Mouse (Mus musculus) fat pad, adult 2 months (tissue): ENCODE results near the gene Tectb.
"Not testable (repeated sequence)": the region's sequence is repeated elsewhere in the genome, so short reads cannot be mapped to it uniquely, and the experiment has no call there.

Experiments used
- DNase-seq: peaks from one replicate; pipeline ENCODE4 v3.0.0-alpha.2; 2011; ENCODE audit warnings: low read depth, low spot score; ENCODE audit errors: extremely low read depth

Gene Tectb

DNA sequence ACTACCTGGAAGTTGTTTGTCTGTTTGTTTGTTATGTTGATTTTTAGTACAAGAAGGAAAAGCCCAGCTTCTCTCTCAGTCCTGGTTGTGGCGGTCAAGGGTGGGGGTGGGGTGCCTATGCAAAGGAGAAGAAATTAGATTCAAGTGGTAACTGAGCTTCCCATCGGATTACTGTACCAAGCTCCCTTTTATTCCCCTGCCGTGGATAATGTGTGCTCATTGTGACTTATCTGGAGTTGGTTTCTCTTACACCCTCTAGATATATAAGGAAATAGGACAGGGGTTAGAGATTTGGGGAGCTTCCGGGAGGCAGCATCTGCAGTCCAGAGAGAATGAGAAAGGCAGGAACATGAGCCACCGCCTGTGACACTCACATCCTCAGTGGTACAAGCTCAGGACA, at the start of gene Tectb:
TSS of gene Tectb (plus strand) at position 301 of the 400 bp plus-strand sequence.
- no peak for DNase-seq

DNA sequence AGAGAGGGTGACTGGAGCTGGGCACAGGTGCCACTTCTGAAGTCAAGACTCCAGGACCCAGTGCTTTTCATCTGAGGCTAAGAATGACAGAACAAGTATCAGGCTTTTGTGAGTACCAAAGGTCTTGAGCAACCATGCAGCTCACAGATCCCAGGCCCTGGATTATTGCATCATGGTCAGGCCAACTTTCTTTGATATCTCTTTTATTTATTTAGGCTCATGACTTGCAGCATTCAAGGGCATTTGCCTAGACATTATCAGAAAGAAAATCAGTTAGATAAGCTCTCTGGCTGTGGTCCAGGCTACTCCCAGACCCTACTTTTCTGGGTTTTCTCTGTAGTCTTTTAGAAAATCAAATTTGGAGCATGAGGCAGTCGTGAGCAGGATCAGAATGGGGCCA, 48.8 kb upstream of the Tectb start:
- no peak for DNase-seq

DNA sequence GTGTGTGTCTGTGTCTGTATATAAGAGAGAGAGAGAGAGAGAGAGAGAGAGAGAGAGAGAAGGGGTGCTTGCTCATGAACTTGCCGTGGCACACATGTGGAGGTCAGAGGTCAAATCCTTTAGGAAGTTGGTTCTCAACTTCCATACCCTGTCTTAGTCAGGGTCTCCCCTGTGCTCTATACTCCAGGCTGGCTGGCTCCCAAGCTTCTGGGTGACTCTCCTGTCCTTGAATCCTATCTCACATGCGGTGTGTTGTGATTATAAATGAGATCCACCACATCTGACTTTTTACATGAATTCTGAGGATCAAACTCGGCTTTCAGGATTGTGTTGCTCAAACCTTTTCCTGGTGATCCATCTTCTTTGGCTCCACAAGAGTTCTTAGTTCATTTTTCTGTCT, 48.1 kb upstream of the Tectb start:
- no peak for DNase-seq

DNA sequence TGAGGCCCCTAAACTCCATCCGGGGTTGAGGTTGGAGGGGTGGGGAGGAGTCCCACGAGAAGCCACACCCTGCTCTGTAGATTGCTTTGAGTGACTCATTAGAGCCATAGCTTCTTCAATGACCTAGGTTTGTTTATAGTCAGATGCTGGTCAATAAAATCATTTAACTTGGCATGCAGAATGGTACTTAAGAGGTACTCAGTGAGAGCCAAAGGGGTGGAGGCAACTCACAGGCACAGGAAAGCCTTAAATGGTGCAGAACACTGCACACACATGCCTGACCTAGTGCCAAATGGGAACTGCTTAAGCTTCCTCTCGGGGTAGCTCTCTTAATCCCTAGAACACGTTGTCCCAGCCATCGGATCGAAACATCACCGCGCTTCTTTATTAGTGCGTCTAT, 46.0 kb upstream of the Tectb start:
- peak; percentile 92 for DNase-seq

DNA sequence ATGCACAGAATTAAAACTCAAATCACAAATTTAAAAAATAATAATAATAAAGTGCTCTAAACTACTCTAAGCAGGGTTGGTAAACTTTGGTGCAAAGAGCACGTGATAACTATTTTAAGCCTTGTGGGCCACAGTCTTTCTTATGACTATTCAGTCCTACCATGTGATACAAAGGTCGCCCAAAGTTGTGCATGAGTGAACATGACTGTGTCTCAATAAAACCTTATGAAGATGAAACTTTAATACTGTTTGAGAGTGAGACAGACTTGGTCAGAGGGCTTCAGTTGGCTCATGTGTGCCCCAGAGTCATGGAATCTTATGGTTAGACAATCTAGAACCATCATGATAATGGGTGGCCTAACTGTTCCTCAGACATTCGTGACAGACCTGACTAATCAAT, 44.6 kb upstream of the Tectb start:
- no peak for DNase-seq

DNA sequence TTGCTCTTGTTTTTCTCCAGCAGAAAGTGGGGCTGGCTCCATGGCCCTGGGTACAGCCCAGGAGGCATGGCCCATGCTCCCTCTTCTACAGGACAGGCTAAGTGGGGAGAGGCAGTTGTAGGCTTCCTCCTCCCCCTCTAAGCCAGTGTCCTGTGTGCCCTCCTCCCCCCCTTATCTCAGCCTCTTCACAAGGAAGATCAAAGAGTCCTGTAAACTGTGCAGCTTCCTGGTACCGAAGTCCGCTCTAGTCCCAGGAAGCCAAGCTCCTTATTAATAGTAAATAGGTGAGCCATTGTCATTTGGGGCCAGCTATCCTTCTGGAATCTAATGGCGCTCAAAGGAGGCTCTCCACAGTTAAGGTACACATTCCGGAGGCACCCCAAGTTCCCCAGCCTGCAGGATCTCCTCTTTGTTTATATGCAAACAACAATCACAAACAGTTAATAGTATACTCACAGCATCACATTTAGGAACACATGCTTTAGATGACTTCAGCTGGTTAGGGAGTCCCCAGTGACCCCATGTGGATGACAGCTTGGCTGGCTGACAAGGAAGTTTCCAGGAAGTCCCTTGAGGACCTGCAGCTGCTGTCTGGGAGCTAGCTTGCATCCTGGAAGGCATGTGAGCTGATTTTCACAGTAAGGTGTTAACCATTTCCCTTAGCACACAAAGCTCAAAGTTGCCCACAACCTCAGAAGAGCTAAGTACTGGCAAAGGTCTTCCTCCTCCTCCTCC, 43.7 kb upstream of the Tectb start:
- DNase-seq = no peak

DNA sequence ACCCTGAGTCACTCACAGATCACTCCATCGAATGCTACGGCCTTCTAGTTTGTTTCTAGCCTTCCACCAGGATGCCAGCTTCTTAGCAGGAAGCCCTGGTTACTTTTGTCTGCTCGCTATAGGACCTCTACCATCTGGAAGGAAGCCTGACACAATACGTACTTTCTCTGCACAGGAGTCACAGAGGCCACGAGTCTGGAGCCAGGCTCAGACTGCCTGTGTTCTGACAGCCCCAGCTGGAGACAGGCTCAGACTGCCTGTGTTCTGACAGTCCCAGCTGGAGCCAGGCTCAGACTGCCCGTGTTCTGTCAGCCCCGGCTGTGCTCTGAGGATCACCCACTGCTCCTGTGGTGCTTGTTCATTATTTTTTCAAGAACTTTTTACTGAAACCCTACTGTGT, 42.6 kb upstream of the Tectb start:
- no peak for DNase-seq

DNA sequence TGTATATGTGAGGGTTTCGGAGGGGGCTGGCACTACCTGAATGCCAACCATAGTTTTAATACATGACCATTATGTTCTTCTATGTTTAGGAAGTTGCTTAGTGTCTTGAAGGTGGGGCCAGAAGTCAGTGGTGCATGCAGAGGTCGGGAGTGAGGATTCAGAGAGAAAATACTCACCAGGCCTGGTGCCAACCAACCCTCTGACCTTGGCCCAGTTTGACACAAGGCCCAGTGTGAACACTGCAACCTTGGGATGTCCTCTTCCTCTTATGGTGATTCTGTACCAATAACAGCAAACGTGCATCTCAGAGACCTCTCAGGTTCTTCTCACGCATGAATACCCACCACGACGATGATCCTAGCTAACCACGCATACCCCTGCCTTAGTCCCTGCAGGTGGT, 42.0 kb upstream of the Tectb start:
- no peak for DNase-seq

DNA sequence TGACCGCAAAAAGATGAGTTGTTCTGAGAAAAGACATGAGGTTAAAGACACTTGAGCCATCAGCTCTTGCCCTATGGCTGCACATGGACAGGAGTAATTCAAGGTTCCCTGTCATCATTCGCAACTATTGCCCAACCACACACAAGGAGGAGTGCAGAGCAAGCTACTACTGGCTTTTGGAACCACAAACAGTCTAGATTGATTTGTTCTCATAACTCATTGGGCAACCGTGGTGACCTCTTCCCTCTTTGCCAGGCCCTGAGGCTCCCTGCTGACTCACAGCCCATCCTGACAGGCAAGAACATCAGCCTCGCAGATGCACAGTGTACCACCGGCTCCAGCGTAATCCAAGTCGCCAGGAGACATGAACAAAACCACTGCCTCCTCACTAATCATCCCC, 41.2 kb upstream of the Tectb start:
- peak; percentile 100 for DNase-seq

DNA sequence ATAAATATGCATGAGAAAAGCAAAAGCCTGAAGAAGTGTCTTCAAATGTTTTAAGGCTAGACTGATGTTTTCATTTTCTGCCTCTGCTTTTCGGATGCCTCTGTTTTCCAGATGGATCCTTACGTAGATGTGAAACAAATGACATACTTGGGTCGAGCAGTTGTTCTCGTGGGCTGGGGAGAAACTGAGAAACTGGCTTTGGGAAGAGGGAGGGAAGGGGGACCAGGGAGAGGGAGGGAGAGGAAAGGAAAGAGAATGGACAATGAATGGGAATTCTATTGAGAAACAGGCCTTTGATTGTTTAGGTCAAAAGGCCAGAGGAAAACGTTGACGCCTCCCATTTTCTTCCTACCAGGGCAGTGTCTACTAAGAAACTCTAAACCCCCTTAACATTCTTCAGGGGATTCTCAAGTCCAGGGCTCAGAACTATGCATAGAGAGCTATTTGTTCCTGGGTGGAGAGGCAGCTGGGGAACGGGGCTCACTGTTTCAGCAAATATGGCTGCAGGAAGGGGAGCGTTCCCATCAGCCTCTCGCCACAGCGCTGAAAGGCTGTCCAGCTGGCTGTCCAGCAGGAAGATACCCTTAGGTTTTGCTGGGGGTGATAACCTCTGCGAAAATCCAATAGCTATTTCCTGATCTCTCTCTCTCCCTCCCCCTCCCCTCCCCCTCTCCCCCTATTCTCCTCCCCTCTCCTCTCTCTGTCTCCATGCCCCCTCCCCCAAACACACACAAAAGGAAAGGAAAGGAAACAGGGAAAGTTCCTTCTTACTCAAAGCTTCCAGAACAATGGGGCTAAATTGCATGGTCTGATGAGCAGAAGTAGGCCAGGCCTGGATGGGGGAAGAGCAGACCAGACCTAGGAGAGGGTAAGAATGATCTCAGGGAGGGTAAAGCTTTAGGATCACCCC, 36.9 kb upstream of the Tectb start:
- DNase-seq = no peak

DNA sequence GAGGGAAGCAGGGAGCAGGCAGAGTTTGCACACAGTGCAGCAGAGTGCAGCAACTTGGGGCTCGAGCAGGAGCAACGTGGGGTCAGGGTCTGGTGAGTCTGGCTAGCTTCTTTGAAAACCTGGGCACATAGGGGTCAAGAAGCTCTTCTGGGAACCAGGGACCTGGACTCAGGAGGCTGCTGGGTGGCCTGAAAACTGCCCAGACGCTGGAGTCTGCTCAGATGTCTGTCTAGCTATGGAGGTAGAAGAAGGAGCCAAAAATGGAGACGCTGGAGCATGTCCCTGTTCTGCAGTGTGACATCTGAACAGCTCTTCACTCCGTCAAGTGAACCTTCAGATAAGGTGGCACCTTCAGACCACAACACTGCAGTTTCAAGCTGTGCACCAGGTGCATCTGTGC, 35.8 kb upstream of the Tectb start:
- DNase-seq = no peak

DNA sequence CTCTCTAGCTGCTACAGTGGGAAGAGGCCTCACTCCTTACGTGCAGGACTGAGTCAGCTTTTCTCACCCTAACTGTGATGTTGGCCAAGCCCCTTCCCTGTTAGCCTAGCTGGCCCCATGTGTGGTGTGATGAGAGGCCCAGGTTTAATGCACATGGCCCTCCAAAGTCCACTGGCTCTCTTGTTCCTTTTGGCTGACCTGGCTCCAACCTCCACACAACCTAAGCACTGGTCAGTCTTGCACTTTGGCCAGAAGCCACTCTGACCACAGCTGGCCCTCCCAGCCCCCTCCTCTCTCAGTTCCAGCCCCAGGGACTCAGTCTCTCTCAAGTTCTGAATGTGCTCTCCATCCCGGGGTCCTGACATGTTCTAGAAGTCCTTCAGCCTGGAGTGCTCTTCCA, 35.4 kb upstream of the Tectb start:
- no peak for DNase-seq

DNA sequence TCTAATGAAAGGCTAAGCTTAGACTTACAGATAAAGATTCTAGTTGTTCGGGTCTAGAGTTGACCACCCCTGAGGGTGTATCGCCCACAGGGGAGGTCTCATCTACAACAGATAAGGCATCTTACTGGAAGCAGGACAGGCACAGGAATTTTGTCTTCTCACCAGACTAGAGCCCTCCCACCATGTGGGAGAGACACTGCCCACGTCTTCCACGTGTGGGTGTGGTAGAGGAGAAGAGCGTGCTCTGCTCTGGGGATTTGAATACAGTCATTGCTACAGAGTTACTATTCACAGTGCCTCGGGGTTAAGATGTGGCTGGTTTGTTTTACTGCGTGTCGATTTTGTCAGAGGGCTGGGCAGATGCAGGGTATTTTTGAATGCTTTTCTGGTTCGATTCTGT, 33.0 kb upstream of the Tectb start:
- no peak for DNase-seq

DNA sequence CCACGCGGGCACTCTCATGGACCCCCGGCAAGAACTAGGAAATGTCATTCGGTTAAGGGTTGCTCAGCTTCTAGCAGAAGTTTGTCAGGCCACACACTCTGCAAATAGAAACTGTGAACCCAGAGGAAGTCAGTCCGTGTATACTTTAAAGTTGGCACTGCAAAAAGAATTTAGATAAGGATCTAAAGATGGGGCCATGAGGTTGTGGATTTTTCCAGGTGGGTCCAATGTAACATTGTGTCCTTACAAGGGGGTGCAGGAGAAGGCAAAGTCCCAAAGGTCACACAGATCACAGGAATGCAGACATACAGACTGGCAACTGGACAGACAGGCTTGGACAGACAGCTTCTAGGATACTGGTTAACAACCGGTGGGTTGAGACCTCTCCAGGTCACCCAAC, 32.4 kb upstream of the Tectb start:
- no peak for DNase-seq

DNA sequence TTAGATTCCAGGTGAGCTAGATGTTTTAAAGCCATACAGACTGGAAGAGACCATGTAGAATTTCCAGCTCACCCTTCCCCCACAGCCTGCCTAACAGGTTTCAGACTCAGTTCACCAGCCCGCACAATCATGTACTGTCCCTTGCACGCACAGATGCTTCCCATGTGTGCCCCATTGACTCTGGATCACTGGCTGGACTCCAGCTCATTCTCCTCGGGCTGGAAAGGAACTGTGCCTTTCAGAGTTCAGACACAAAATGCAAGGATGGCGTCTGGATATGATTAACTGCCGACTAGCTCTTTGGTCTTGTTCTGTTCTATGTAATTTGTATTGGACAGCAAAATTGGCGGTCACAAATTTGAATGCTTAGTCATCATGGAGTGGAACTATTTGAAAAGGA, 30.9 kb upstream of the Tectb start:
- no peak for DNase-seq

DNA sequence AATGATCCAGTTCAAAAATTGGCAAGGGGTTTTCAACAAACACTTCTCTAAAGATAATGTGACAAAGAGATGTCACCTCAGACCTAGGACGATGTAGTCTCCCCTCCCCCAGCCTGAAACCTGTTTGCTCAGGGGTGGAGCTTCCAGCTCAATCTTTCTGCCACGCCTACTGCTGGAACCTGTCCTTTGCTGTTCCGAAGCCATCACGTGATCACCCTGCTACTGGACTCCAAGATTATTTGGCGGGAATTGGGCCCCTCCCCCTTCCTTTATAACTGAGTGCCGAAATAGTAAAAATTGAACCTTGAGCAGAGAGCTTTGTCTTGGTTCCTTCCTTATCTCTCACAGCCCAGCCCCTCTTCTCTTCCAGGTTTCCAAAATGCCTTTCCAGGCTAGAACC, 28.3 kb upstream of the Tectb start:
- not testable (repeated sequence) for DNase-seq

DNA sequence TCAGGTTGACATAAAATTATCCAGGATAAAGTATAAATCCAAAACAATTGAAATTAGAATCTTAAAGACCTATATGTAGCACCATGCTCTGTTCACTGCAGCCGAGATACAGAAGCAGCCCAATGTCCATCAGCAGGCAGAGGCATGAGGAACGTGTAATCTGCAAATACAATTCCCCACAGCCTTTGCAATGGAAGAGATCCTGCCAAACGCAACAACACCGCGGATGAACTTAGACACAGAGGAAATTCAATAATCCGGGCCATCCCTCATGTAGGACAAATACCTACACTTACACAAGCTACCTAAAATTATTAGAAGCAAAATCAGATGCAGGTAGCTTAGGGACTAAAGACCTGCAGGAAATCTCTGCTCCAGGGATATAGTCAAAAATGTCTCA, 27.6 kb upstream of the Tectb start:
- no peak for DNase-seq

DNA sequence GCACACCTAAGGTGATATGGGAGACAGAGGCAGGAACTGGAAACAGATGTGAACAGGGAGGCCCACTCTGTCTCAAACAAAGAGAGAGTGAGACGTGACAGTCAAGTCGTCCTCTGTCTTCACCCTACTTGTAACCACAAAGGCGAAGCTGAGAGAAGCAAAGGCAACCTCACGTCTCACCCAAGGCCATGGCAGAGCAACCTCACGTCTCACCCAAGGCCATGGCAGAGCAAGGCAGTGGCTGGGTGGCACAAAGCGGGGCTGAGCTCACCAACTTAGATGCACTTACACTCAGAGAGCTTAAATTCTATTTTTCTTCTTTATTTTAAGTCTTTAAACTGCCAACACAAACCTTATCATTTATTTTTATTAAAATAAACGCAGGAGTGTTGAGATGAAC, 23.5 kb upstream of the Tectb start:
- no peak for DNase-seq

DNA sequence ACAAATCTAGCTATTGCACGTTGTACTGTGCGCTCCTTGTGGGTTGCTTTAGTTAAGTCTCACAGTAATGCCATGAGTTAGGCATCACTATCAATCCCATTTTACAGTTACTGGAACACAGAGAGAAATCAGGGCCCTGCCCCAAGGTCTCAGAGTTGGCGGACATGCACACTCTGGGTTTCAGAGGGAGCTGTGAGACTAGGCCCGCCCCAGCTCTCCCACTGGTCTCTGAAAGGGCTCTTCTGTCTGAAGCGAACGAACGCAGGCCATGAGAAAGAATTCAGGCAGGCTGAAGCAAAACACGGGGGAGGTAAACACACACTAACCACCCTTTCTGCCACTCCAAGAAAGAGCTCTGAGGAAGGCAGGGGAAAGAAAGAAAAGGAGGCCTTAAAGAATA, 21.9 kb upstream of the Tectb start:
- DNase-seq = no peak

DNA sequence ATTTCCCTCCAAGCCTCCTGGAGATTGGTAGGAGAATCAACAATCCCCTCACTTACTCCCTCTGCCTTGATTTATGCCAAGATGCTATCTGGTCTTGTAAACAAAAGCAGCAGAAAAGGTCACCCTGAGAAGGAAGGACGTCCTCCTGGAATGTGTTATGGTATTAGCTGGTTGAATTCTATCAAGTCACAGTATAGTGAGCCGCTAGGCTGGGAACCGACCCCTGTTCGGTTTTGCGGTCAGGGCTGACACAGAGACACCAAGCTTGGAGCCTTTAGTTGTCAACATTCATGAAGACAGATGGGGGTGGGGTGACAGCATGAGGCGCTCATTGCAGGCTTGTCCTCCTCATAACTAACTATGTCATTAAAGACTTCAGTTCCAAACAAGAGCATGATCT, 20.7 kb upstream of the Tectb start:
- DNase-seq = no peak

DNA sequence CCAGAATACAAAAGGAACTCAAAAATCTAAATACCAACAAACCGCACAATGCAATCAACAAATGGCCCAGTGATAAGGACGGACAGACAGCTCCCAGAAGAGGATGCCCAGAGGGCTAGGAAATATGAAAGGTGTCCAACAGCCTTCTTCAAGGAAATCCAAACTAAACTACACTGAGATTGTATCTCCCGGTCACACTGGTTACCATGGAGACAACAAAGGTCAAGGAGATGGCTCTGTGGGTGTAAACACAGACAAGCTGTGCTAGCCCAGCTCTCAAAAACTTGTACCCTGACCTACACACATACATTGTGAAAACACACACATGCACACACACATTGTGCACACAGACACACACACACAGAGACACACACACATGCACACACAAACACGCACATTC, 18.3 kb upstream of the Tectb start:
- DNase-seq = no peak

DNA sequence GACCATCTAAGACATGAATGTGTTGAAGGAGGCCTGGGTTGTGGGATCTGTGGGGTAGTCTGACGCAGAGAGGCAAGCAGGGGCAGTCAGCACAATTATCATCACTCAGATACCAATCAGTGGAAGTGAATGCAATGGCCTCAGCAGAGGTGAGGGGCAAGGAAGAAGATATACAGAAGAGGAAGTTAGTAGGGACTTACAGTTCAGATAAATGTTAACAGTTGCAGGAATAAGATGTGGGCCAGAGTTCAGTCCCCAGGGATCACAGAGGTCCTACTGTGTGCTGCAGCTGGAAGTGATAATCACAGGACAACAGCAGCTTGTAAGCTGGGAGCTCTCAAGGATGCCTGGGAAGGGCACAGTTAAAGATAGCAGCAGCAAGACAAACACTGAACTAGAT, 16.4 kb upstream of the Tectb start:
- no peak for DNase-seq
